8 mouse cellular contexts compared by ENCODE assay signal in the genomic region with DNA sequence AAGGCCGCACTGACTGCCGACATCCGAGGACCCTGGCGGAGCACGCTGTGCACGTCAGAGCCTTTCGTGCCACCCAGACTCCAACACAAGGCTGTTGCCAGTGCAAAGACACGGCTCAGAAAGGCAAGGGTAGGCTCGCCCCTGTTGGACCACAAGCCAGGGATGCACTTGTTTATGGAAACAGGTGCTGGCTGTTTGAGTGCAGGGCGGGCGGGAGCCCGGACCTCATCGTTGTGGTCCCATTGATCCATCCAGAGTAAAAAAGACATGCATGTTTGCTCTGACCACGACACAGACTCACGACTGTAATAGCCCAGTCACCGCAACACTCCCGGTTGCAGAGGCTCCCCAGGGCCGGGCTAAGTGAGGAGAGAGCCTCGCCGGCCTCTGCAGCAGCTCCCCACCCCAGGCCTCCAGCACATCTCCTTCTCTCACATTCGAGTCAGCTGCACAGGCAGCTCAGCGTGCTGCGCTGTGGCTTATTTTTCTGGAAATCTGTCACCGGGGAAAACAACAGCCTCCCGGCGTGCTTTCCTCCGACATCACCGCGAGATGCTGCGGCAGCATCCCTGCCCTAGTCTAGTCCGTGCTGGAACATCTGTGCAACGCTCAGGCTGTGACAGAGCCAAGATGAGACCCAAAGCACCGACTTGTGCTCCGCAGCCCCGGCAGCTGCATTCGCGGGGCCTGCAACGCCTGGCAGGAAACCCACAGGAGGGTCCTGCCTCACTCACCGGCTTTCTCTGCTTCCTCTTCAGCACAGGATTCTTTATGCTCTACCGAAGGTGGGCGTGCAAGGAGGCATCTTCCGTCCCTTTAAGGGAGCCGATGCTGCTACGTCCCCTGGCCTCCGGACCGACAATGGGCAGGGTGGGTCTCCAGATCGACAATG. TPM values are rescaled to one million over a fixed set of nuclear protein-coding genes. Genes with fewer than 3 reads are reported as not detected.
DNase-seq lines count a peak whose midpoint lies in the region; ATAC-seq and TF ChIP-seq lines count a peak whose summit lies in the region.

No protein-coding gene starts in this region.

- H3K36me3 ChIP-seq in forebrain, embryonic 10.5 days (replicated peaks), result no peaks in the 10 kb centered on the region
- H3K36me3 ChIP-seq in intestine, postnatal 0 days (ENCODE audit: control insufficient read depth, insufficient read depth), result no peaks in the 10 kb centered on the region
- no peaks in the 10 kb centered on the region for H3K36me3 ChIP-seq in liver, embryonic 16.5 days (ENCODE audit: control insufficient read depth, insufficient read depth)
- H3K36me3 ChIP-seq in small intestine, adult 2 months (ENCODE audit: control insufficient read depth, insufficient read depth, low read length), result peaks cover 6% of the 10 kb centered on the region

- 0 out of 2 replicates have a peak, but pooled peaks have one; percentile 19 for ATAC-seq in intestine, postnatal 0 days
- ATAC-seq in liver, embryonic 16.5 days (ENCODE audit: low read depth), result no peak

- 9% methylated on average over 47 of the region's 47 CpGs for WGBS in forebrain, embryonic 10.5 days
- 40% methylated on average over 47 of the region's 47 CpGs for WGBS in intestine, postnatal 0 days
- WGBS in liver, embryonic 16.5 days (ENCODE audit: insufficient replicate concordance), result 12% methylated on average over 47 of the region's 47 CpGs
- 57% methylated on average over 47 of the region's 47 CpGs for WGBS in small intestine, adult 2 months

- H3K9me3 ChIP-seq in forebrain, embryonic 10.5 days, result no peaks in the 10 kb centered on the region
- H3K9me3 ChIP-seq in intestine, postnatal 0 days (ENCODE audit: control insufficient read depth), result no peaks in the 10 kb centered on the region
- H3K9me3 ChIP-seq in liver, embryonic 16.5 days (replicated peaks; ENCODE audit: control insufficient read depth, low read length), result no peaks in the 10 kb centered on the region

- H3K9ac ChIP-seq in intestine, postnatal 0 days (ENCODE audit: low read depth, low read length), result peak overlapping the region; percentile 31
- H3K9ac ChIP-seq in liver, embryonic 16.5 days (ENCODE audit: low read depth, low read length), result no peak overlapping the region

- peak overlapping the region; percentile 64 for H3K4me3 ChIP-seq in forebrain, embryonic 10.5 days
- peak overlapping the region; percentile 24 for H3K4me3 ChIP-seq in intestine, postnatal 0 days (ENCODE audit: low read depth, low read length)
- no peak overlapping the region for H3K4me3 ChIP-seq in liver, embryonic 16.5 days (ENCODE audit: low read depth, low read length)
- H3K4me3 ChIP-seq in small intestine, adult 2 months (ENCODE audit: low read depth, low read length), result peak overlapping the region; percentile 50

- peak overlapping the region; percentile 59 for H3K4me2 ChIP-seq in intestine, postnatal 0 days (replicated peaks; ENCODE audit: low read depth)
- H3K4me2 ChIP-seq in liver, embryonic 16.5 days (ENCODE audit: low read depth, low read length), result peak overlapping the region; percentile 31; the same call in 1 of the 2 replicates

- H3K27ac ChIP-seq in forebrain, embryonic 10.5 days, result peak overlapping the region; percentile 78
- H3K27ac ChIP-seq in intestine, postnatal 0 days (ENCODE audit: low read depth, low read length), result no peak overlapping the region
- no peak overlapping the region for H3K27ac ChIP-seq in liver, embryonic 16.5 days (ENCODE audit: low read length)
- no peak overlapping the region for H3K27ac ChIP-seq in small intestine, adult 2 months (ENCODE audit: insufficient read depth, low read depth, low read length)

- H3K27me3 ChIP-seq in forebrain, embryonic 10.5 days (ENCODE audit: poor library complexity, severe bottlenecking), result peaks cover 43% of the 10 kb centered on the region
- no peaks in the 10 kb centered on the region for H3K27me3 ChIP-seq in intestine, postnatal 0 days (replicated peaks; ENCODE audit: control insufficient read depth, insufficient read depth, low read length)
- peaks cover 36% of the 10 kb centered on the region for H3K27me3 ChIP-seq in liver, embryonic 16.5 days (ENCODE audit: control insufficient read depth, insufficient read depth, low read depth, low read length)
- no peaks in the 10 kb centered on the region for H3K27me3 ChIP-seq in small intestine, adult 2 months (ENCODE audit: control insufficient read depth, insufficient read depth, low read length)

- no peak for TF ChIP-seq POLR2A in small intestine, adult 2 months (IDR thresholded peaks at IDR 0.05; ENCODE audit: low read depth, low read length)

- H3K4me1 ChIP-seq in forebrain, embryonic 10.5 days, result peaks cover 22% of the 10 kb centered on the region
- no peaks in the 10 kb centered on the region for H3K4me1 ChIP-seq in intestine, postnatal 0 days (replicated peaks; ENCODE audit: control insufficient read depth, insufficient read depth, low read length)
- no peaks in the 10 kb centered on the region for H3K4me1 ChIP-seq in liver, embryonic 16.5 days (ENCODE audit: control insufficient read depth, low read depth, low read length)
- no peaks in the 10 kb centered on the region for H3K4me1 ChIP-seq in small intestine, adult 2 months (ENCODE audit: control insufficient read depth, insufficient read depth, insufficient read length, low read length)

- DNase-seq in adrenal gland, postnatal 14 days, result peak; percentile 12
- no peak for DNase-seq in adrenal gland, postnatal 4 days (ENCODE audit: low spot score in 2 of 2)
- peak; percentile 84 for DNase-seq in brain, adult 2 months (ENCODE audit: low read depth, low spot score)
- peak; percentile 37 for DNase-seq in forebrain, embryonic 10.5 days (ENCODE audit: extremely low spot score, low spot score)
- DNase-seq in gastrocnemius, adult 8-10 months (ENCODE audit: low spot score in 2 of 2), result no peak

- no peak for TF ChIP-seq CTCF in intestine, postnatal 0 days (IDR thresholded peaks at IDR 0.05; ENCODE audit: low read depth)
- TF ChIP-seq CTCF in small intestine, adult 2 months (IDR thresholded peaks at IDR 0.05; ENCODE audit: extremely low read depth, insufficient read length, insufficient replicate concordance, low read depth, low read length), result no peak

RNA-seq across cellular contexts. Expression of gene Prkcz, which starts 16.2 kb away (rescaled TPM):
- total RNA-seq in adrenal gland, postnatal 14 days (2021), result 5.7 and 6.8 TPM in 2 replicates
- total RNA-seq in adrenal gland, postnatal 4 days (2021), result 10 to 100 TPM in 1 of 2 experiments, 1 to 10 TPM in 1; 7.8 to 10.3 TPM
- polyA plus RNA-seq in forebrain, embryonic 10.5 days (2016; fragmentation: Nextera tagmentation; extraction: Ambion mirVana), result 15.5 and 16.8 TPM in 2 replicates
- polyA plus RNA-seq in intestine, postnatal 0 days (2015; fragmentation: Nextera tagmentation; extraction: Ambion mirVana), result 31.7 and 38.8 TPM in 2 replicates
- 2.5 and 2.7 TPM in 2 replicates for polyA plus RNA-seq in liver, embryonic 16.5 days (2015; fragmentation: Nextera tagmentation; extraction: Ambion mirVana)
- 22.1 and 73.8 TPM in 2 replicates for polyA plus RNA-seq in small intestine, adult 2 months (2012; rRNA removed)
- total RNA-seq in gastrocnemius, adult 8-10 months (2022), result 1 to 10 TPM; 1.8 to 2.9 (median 2.4) TPM

RNA-seq across cellular contexts. Expression of gene Gabrd, which starts 53.0 kb away (rescaled TPM):
- total RNA-seq in adrenal gland, postnatal 14 days (2021), result 0.11 and 0.19 TPM in 2 replicates
- total RNA-seq in adrenal gland, postnatal 4 days (2021), result under 1 TPM; 0.20 to 0.25 TPM
- polyA plus RNA-seq in forebrain, embryonic 10.5 days (2016; fragmentation: Nextera tagmentation; extraction: Ambion mirVana), result not detected in 2 replicates
- 0.16 and 0.21 TPM in 2 replicates for polyA plus RNA-seq in intestine, postnatal 0 days (2015; fragmentation: Nextera tagmentation; extraction: Ambion mirVana)
- 0.09 TPM in 1 of 2 replicates, not detected in the other for polyA plus RNA-seq in liver, embryonic 16.5 days (2015; fragmentation: Nextera tagmentation; extraction: Ambion mirVana)
- 0.55 and 1.3 TPM in 2 replicates for polyA plus RNA-seq in small intestine, adult 2 months (2012; rRNA removed)
- total RNA-seq in gastrocnemius, adult 8-10 months (2022), result under 1 TPM; 0.67 to 0.92 (median 0.76) TPM

Comparison
In these comparisons a context has a peak if more than half of its experiments do, and no peak if none do; other contexts are left out.
1. DNase-seq: peak in adrenal gland, postnatal 14 days (single experiment), brain, adult 2 months (single experiment) and forebrain, embryonic 10.5 days (single experiment); none in adrenal gland, postnatal 4 days (0 of 2) and gastrocnemius, adult 8-10 months (0 of 2).